Mouse (Mus musculus) spleen, adult 2 months (tissue): ENCODE measurements around the gene Lsg1.

Experiments
- CTCF ChIP-seq: fragments of 200-500 bp; IDR thresholded peaks from 2 replicates; pipeline ENCODE4 v1.5.1; 2011; ENCODE audit warnings: mild to moderate bottlenecking, inconsistent platforms; ENCODE audit not compliant: insufficient read depth, insufficient read length, insufficient replicate concordance; ENCODE audit errors: extremely low read depth
- POLR2A ChIP-seq: fragments of 200-500 bp; IDR thresholded peaks from 2 replicates; pipeline ENCODE4 v1.6.1; 2011; ENCODE audit warnings: low read depth, low read length, inconsistent platforms

DNA sequence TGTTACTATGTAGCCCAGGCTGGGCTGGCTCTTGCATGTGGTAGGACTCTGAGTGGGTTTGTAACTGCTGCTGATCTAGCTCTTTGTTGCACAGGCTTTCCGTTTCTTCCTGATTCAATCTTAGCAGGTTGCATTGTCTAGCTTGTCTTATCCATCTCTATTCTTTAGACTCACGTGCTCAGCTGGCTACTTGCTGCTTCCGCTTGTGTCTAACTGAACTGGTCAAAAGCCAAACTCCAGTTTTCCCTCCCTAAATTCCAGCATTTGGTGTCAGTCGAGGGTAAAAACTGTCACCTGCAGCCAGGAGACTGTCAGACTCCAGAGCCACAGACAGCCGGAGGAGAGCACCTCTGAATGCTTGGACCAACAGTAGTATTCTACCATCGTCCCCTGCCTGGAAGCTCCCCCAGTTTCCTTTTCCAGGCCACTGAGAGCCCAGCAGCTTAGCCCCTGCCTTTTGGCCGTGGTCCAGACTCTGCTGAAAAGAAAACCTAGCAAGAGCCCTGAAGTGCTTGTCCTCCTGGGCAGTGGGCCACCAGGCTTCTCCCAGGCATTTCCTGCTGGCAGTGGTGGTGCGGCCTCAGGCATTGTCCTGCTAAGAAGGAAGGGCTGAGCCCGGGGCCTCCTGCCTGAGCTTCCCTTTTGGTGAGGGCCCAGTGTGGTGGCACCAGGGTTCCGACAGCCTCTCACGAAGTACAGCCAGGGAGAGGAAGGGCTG, 34.6 kb downstream of the Lsg1 start:
- TF ChIP-seq CTCF (no peak), POLR2A (no peak)
